Mouse (Mus musculus): ENCODE measurements around the gene Mmp19. TPM values are rescaled to one million over a fixed set of nuclear protein-coding genes. Genes with fewer than 3 reads are reported as not detected.
A peak's percentile ranks its signal among the peaks of the same experiment; 100 is the strongest.

The Mmp19 gene
- polyA plus RNA-seq, 1 experiment from 2014 or later, result 0.26 TPM

DNA sequence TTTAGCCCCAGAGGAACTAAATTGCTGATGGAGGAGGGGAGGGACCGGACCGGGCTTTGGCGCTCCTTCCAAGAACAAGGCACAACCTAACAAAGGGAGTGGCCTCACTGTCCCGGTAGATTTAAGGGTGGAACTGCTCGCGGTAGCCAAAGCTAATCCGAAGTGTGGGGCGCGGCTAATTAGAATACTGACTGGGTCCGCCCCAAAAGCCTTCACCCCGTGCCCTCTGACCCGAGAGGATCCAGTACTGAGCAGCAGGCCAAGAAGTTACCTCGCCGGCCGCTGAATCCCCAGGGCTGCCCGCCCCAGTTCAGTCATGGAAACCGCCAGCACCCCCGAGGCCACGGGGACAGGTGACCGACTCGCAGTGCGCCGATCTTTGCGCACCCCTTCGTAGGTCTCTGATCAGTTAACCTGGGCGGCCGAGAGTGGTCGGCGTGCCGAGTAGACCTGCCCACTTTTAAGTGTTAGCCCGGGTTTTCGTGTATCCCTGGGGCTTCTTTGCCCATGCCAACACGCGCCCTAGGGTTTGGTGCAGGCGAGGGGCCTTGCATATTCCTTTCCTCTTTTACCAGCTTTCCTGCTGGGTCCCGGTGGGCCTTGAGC, 43.0 kb upstream of the Mmp19 start, which contains the start of gene Pym1:
Gene Pym1 (plus strand): TSS at position 244 of the 606 bp plus-strand sequence.
- peaks cover 26% of the 10 kb centered on the region for H3K27me3 ChIP-seq (ENCODE audit: control insufficient read depth, insufficient read depth, low read length)
- H3K27ac ChIP-seq (ENCODE audit: low read depth, low read length), result peak within 1 kb of the TSS; percentile 83
- H3K9me3 ChIP-seq (ENCODE audit: control insufficient read depth, low read length), result no peaks in the 10 kb centered on the region
- peaks cover 14% of the 10 kb centered on the region; the same call in 1 of the 2 replicates for H3K4me1 ChIP-seq (ENCODE audit: control insufficient read depth, insufficient read depth, low read length)
- WGBS, result under 1% methylated on average over 36 of the region's 36 CpGs
- no peak for DNase-seq (ENCODE audit: low spot score, missing footprints)
- H3K4me2 ChIP-seq, result peak within 1 kb of the TSS; percentile 78
- peak; percentile 69 for ATAC-seq (ENCODE audit: low FRiP score)
- peak within 1 kb of the TSS; percentile 72 for H3K4me3 ChIP-seq (ENCODE audit: low read depth, low read length)
- H3K36me3 ChIP-seq (ENCODE audit: control insufficient read depth, insufficient read depth, low read length), result no peaks in the 10 kb centered on the region
- H3K9ac ChIP-seq (ENCODE audit: low read length), result peak within 1 kb of the TSS; percentile 86

DNA sequence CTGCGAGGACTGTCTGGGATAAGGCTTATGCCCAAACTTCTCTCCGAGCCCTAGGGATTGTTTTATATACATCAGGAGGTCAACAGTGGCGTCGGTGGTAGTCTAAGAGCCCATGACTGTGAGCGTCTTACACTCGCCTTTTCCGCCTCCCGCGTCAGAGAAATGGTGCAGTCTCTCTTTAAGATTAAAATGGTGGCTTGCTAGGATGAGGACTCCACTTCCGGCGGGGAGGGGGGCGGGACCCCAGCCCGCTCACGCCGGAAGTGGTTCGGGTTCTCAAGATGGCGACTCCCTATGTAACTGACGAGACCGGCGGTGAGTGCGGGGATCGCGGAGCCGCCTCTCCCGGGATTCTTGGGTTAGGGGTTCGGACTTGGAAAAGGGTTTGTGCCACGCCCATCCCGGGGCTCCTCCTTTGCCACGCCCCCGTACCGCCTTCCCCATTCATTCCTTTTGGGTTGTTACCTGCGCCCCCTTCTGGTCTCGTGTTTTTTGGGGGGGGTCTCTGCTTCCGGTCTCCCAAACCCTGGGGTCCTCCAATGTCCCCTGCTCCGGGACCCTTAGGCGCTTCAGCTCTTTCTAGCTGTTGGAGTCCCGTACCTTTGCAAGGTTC, 42.4 kb upstream of the Mmp19 start:
- DNase-seq (ENCODE audit: low spot score, missing footprints), result peak; percentile 99
- peak overlapping the region; percentile 86 for H3K9ac ChIP-seq (ENCODE audit: low read length)
- peaks cover 21% of the 10 kb centered on the region for H3K27me3 ChIP-seq (ENCODE audit: control insufficient read depth, insufficient read depth, low read length)
- peak overlapping the region; percentile 83 for H3K27ac ChIP-seq (ENCODE audit: low read depth, low read length)
- no peaks in the 10 kb centered on the region for H3K9me3 ChIP-seq (ENCODE audit: control insufficient read depth, low read length)
- H3K36me3 ChIP-seq (ENCODE audit: control insufficient read depth, insufficient read depth, low read length), result no peaks in the 10 kb centered on the region
- peak overlapping the region; percentile 72 for H3K4me3 ChIP-seq (ENCODE audit: low read depth, low read length)
- H3K4me2 ChIP-seq, result peak overlapping the region; percentile 78
- peak; percentile 94 for ATAC-seq (ENCODE audit: low FRiP score)
- under 1% methylated on average over 37 of the region's 37 CpGs for WGBS
- peaks cover 14% of the 10 kb centered on the region; the same call in 1 of the 2 replicates for H3K4me1 ChIP-seq (ENCODE audit: control insufficient read depth, insufficient read depth, low read length)

DNA sequence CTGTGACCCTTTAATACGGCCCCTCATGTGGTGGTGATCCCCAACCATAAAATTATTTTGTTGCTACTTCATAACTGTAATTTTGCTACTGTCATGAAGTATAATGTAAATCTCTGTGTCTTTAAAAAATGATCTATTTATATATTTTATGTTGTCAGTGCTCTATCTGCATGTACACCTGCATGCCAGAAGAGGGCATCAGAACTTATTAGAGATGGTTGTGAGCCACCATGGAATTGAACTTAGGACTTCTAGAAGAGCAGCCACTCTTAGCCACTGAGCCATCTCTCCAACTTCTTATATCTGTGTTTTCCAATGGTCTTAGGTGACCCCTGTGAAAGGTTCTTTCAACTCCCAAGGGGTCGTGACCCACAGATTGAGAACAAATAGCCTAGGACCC, 17.8 kb upstream of the Mmp19 start:
- ATAC-seq (ENCODE audit: low FRiP score), result no peak
- Histone ChIP-seq H3K4me3 (ENCODE audit: low read depth, low read length) (no peak overlapping the region), H3K36me3 (ENCODE audit: control insufficient read depth, insufficient read depth, low read length) (no peaks in the 10 kb centered on the region), H3K9ac (ENCODE audit: low read length) (no peak overlapping the region), H3K4me2 (no peak overlapping the region), H3K4me1 (ENCODE audit: control insufficient read depth, insufficient read depth, low read length) (no peaks in the 10 kb centered on the region), H3K27ac (ENCODE audit: low read depth, low read length) (no peak overlapping the region), H3K27me3 (ENCODE audit: control insufficient read depth, insufficient read depth, low read length) (no peaks in the 10 kb centered on the region), H3K9me3 (ENCODE audit: control insufficient read depth, low read length) (no peaks in the 10 kb centered on the region)
- 88% methylated on average over 2 of the region's 2 CpGs for WGBS
- DNase-seq (ENCODE audit: low spot score, missing footprints), result no peak

DNA sequence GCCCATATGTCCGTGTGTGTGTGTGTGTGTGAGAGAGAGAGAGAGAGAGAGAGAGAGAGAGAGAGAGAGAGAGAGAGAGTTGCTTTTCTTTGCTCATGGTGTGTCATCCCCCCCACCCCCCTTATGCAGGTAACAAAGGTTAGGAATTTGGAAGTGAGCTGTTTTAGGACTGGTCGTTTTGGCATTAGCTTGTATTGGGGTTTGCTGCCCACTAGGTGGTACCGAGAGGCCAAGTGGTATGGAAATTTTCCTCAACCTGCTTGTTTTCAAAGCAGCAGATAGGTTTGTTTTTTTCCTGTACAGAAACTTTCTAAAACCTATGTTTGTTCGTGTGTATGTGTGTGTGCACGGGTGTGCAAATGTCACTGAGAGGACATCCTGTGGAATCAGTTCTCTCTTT, 17.0 kb upstream of the Mmp19 start:
- H3K4me3 ChIP-seq (ENCODE audit: low read depth, low read length), result no peak overlapping the region
- no peak for ATAC-seq (ENCODE audit: low FRiP score)
- H3K27me3 ChIP-seq (ENCODE audit: control insufficient read depth, insufficient read depth, low read length), result no peaks in the 10 kb centered on the region
- H3K27ac ChIP-seq (ENCODE audit: low read depth, low read length), result no peak overlapping the region
- 31% methylated on average over 5 of the region's 5 CpGs for WGBS
- no peak overlapping the region for H3K9ac ChIP-seq (ENCODE audit: low read length)
- no peak overlapping the region for H3K4me2 ChIP-seq
- H3K4me1 ChIP-seq (ENCODE audit: control insufficient read depth, insufficient read depth, low read length), result no peaks in the 10 kb centered on the region
- no peaks in the 10 kb centered on the region for H3K9me3 ChIP-seq (ENCODE audit: control insufficient read depth, low read length)
- DNase-seq (ENCODE audit: low spot score, missing footprints), result no peak
- H3K36me3 ChIP-seq (ENCODE audit: control insufficient read depth, insufficient read depth, low read length), result no peaks in the 10 kb centered on the region

DNA sequence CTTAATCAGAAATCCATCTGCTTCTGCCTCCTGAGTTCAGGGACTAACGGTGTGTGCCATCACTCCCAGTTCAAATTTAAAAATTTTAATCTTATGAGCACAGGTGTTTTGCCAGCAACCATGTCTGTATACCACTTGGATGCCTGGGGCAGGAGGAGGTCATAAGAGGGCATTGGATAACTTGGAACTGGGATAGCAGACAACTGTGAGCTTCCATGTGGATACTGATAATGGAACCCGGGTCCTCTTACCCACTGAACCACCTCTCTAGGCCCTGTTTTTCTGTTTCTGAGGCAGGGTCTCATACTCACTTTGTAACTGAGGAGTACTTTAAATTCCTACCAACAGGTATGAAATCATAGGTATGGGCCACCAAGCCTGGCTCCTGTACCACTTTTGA, 12.3 kb upstream of the Mmp19 start:
- no peak overlapping the region for H3K4me3 ChIP-seq (ENCODE audit: low read depth, low read length)
- no peak overlapping the region for H3K4me2 ChIP-seq
- no peaks in the 10 kb centered on the region for H3K9me3 ChIP-seq (ENCODE audit: control insufficient read depth, low read length)
- no peak overlapping the region for H3K27ac ChIP-seq (ENCODE audit: low read depth, low read length)
- no peak overlapping the region for H3K9ac ChIP-seq (ENCODE audit: low read length)
- no peaks in the 10 kb centered on the region for H3K27me3 ChIP-seq (ENCODE audit: control insufficient read depth, insufficient read depth, low read length)
- DNase-seq (ENCODE audit: low spot score, missing footprints) (no peak), ATAC-seq (ENCODE audit: low FRiP score) (no peak)
- no peaks in the 10 kb centered on the region for H3K4me1 ChIP-seq (ENCODE audit: control insufficient read depth, insufficient read depth, low read length)
- WGBS, result 91% methylated on average over 2 of the region's 2 CpGs
- no peaks in the 10 kb centered on the region for H3K36me3 ChIP-seq (ENCODE audit: control insufficient read depth, insufficient read depth, low read length)

DNA sequence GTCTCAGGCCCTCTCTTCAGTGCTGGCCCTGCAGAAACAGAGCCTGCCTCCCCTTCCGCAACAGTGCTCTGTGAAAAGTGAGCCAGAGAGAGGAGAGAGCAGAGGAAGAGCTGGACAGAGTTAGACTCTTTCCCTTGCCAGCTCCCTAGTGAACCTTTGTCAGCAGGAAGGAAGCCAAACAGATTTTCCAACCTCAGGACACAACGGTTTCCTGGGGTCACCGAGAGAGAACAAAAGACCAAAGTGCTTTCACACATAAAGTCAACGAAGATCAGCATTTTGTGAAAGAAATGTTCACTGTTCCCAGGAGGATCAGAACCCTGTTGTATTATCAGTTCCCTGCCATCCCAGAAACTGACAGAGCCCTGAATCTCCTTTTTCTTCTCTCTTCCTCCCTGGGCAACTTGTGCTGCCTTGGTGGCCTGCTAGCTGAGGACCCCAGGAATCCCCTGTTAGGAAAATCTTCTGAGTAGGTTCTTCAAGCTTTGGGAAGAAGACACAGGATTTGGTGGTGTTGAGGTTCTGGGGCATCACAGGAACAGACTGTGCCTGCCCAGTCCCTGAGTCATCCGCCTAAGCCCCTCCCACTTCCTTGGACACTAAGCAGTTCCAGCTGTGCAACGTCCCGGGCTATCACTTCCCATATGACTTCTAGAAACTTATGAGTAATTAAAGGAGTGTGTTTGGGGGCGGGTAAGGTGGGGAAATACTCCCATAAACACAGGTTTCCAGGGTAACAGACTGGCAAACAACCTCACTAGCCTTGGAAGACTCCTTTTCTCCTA, 11.5 kb upstream of the Mmp19 start:
- no peaks in the 10 kb centered on the region for H3K27me3 ChIP-seq (ENCODE audit: control insufficient read depth, insufficient read depth, low read length)
- H3K9me3 ChIP-seq (ENCODE audit: control insufficient read depth, low read length), result no peaks in the 10 kb centered on the region
- DNase-seq (ENCODE audit: low spot score, missing footprints) (no peak), ATAC-seq (ENCODE audit: low FRiP score) (no peak)
- H3K27ac ChIP-seq (ENCODE audit: low read depth, low read length), result no peak overlapping the region
- 38% methylated on average over 8 of the region's 8 CpGs for WGBS
- no peaks in the 10 kb centered on the region for H3K4me1 ChIP-seq (ENCODE audit: control insufficient read depth, insufficient read depth, low read length)
- H3K36me3 ChIP-seq (ENCODE audit: control insufficient read depth, insufficient read depth, low read length), result no peaks in the 10 kb centered on the region
- H3K4me3 ChIP-seq (ENCODE audit: low read depth, low read length), result no peak overlapping the region
- H3K9ac ChIP-seq (ENCODE audit: low read length), result no peak overlapping the region
- no peak overlapping the region for H3K4me2 ChIP-seq

DNA sequence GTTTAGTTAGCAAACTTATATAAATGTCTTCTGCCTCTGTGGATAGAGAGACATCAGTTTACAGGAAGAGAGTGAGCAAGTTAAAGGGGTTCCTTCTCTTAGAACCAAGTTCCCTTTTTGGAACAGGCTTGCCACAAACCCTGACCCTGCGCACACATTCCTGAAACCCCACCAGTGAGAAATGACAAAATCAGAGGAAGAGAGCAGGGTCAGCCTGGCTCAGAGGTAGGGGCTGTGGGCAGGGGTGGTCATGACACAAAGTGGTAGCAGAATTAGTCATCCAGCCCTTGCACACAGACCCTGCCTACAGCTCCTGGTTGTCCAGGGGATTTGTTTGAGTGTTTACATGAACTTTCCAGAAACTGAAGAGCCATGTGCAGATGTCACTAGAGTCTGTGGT, 10.5 kb upstream of the Mmp19 start:
- no peak overlapping the region for H3K27ac ChIP-seq (ENCODE audit: low read depth, low read length)
- no peak overlapping the region for H3K4me3 ChIP-seq (ENCODE audit: low read depth, low read length)
- H3K9ac ChIP-seq (ENCODE audit: low read length), result no peak overlapping the region
- no peak for DNase-seq (ENCODE audit: low spot score, missing footprints)
- H3K36me3 ChIP-seq (ENCODE audit: control insufficient read depth, insufficient read depth, low read length), result no peaks in the 10 kb centered on the region
- H3K4me2 ChIP-seq, result no peak overlapping the region
- no peaks in the 10 kb centered on the region for H3K27me3 ChIP-seq (ENCODE audit: control insufficient read depth, insufficient read depth, low read length)
- ATAC-seq (ENCODE audit: low FRiP score), result no peak
- 94% methylated on average over 1 of the region's 1 CpGs for WGBS
- no peaks in the 10 kb centered on the region for H3K9me3 ChIP-seq (ENCODE audit: control insufficient read depth, low read length)
- H3K4me1 ChIP-seq (ENCODE audit: control insufficient read depth, insufficient read depth, low read length), result no peaks in the 10 kb centered on the region

DNA sequence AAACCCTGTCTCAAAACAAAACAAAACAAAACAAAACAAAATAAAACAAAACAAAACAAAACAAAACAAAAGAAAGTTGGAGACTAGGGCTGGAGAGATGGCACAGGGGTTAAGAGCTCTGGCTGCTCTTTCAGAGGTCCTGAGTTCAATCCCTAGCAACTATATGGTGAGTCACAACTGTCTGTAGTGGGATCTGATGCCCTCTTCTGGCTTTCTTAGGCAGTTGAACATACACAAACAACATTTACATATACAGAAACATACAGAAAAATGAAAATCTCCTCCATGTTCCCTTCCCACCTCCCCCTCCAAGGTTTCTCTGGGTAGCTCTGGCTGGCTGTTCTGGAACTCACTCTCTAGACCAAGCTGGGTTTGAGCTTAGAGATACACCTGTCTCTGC, 1.3 kb downstream of the Mmp19 start:
- H3K4me3 ChIP-seq (ENCODE audit: low read depth, low read length), result no peak overlapping the region
- no peak overlapping the region for H3K9ac ChIP-seq (ENCODE audit: low read length)
- no peak overlapping the region for H3K27ac ChIP-seq (ENCODE audit: low read depth, low read length)
- H3K27me3 ChIP-seq (ENCODE audit: control insufficient read depth, insufficient read depth, low read length), result no peaks in the 10 kb centered on the region
- ATAC-seq (ENCODE audit: low FRiP score), result no peak
- no peak for DNase-seq (ENCODE audit: low spot score, missing footprints)
- no peaks in the 10 kb centered on the region for H3K36me3 ChIP-seq (ENCODE audit: control insufficient read depth, insufficient read depth, low read length)
- no peak overlapping the region for H3K4me2 ChIP-seq
- no peaks in the 10 kb centered on the region for H3K4me1 ChIP-seq (ENCODE audit: control insufficient read depth, insufficient read depth, low read length)
- H3K9me3 ChIP-seq (ENCODE audit: control insufficient read depth, low read length), result no peaks in the 10 kb centered on the region

DNA sequence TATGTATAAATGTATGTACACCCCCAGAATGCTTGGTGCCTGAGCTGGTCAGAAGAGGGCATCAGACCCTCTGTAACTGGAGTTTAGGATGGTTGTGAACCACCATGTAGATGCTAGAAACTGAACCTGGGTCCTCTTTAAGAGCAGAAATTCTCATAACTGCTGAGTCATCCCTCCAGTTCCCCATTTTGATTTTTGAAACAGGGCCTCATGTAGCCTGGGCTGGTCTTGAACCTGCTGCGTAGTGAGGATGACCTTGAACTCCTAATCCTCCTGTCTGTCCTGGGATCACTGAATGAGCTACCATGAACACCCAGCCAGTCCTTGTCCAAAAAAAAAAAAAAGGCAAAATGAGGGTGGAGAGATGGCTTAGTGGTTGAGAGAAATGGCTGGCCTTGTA, 2.5 kb downstream of the Mmp19 start:
- WGBS, result 98% methylated on average over 1 of the region's 1 CpGs
- DNase-seq (ENCODE audit: low spot score, missing footprints) (no peak), ATAC-seq (ENCODE audit: low FRiP score) (no peak)
- no peaks in the 10 kb centered on the region for H3K36me3 ChIP-seq (ENCODE audit: control insufficient read depth, insufficient read depth, low read length)
- no peaks in the 10 kb centered on the region for H3K4me1 ChIP-seq (ENCODE audit: control insufficient read depth, insufficient read depth, low read length)
- no peak overlapping the region for H3K4me3 ChIP-seq (ENCODE audit: low read depth, low read length)
- no peaks in the 10 kb centered on the region for H3K27me3 ChIP-seq (ENCODE audit: control insufficient read depth, insufficient read depth, low read length)
- H3K9ac ChIP-seq (ENCODE audit: low read length), result no peak overlapping the region
- no peak overlapping the region for H3K4me2 ChIP-seq
- H3K9me3 ChIP-seq (ENCODE audit: control insufficient read depth, low read length), result no peaks in the 10 kb centered on the region
- H3K27ac ChIP-seq (ENCODE audit: low read depth, low read length), result no peak overlapping the region
